Mouse (Mus musculus) mesoderm, embryonic 11.5 days (tissue): ENCODE results near the gene Itga2b.
"Not testable (repeated sequence)": the region's sequence is repeated elsewhere in the genome, so short reads cannot be mapped to it uniquely, and the experiment has no call there.

ENCODE experiments used
- DNase-seq: peaks from one replicate; pipeline ENCODE4 v3.0.0-alpha.2; 2012; ENCODE audit warnings: low read depth, low spot score

Itga2b gene

DNA sequence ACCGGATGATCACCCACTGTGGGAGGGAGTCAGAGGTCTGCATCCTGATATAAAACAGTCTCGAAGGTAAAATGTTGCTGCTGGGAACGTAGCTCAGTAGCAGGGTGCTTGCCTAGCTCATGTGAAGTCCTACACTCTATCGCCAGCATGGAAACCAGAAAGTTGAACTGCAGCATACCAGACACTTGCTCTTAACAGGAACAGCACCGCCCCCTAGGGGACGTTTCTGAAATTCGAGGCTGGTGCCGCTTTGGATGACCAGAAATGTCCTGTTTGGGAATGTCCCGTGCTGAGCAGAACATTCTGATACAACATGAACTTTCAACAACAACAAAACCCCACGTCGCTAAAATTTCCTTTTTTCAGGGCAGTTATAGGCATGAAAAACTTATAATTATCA, 58.2 kb downstream of the Itga2b start:
- peak; percentile 92 for DNase-seq

DNA sequence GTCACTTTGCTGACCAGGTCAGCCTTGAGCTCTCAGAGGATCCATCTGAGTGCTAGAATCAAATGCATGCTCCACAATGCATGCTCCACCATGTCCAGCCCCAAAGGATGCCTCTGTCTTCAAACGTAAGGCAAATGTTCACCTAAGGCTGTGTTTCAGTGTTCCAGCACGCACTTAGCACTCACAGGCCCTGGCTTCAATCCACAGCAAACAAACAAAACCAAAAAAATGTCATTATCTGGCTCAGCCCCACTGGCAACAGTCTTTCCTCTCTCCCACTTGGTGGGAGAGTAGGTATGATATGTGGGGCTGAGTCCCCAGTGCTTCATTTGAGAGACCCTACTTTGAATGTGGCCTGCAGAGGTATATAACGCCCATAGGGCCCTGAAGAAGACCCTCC, 58.9 kb downstream of the Itga2b start:
- DNase-seq, result no peak

DNA sequence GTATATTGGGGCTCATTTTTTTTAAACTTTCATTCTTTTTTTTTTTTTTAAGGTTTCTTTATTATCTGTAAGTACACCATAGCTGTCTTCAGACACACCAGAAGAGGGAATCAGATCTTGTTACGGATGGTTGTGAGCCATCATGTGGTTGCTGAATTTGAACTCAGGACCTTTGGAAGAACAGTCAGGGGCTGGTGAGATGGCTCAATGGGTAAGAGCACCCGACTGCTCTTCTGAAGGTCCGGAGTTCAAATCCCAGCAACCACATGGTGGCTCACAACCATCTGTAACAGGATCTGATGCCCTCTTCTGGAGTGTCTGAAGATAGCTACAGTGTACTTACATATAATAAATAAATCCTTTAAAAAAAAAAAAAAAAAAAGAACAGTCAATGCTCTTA, 59.6 kb downstream of the Itga2b start:
- not testable (repeated sequence) for DNase-seq

DNA sequence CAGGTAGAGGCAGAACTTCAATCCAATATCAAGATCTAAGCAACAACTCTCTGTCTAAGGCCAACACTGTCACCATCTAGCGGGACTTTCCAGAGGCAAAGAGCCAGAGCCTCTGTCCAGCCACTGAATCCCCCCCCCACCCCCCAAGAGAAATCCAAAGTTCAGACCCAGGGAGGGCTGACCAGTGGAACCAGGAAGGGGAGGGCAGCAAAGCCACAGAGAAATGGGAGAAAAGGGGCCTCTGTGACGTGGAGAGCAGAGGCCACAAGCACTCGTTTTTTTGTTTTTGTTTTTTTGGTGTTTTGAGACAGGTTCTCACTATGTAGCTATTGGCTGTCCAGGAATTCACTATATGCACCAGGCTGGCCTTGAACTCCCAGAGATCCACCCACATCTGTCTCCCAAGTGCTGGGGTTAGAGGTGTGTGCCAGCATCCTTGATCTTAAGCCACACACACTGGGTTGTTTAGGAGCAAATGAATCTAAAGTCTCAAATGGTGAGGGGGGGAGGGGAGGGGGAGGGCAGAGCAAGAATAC, 60.1 kb downstream of the Itga2b start:
- DNase-seq, result no peak

DNA sequence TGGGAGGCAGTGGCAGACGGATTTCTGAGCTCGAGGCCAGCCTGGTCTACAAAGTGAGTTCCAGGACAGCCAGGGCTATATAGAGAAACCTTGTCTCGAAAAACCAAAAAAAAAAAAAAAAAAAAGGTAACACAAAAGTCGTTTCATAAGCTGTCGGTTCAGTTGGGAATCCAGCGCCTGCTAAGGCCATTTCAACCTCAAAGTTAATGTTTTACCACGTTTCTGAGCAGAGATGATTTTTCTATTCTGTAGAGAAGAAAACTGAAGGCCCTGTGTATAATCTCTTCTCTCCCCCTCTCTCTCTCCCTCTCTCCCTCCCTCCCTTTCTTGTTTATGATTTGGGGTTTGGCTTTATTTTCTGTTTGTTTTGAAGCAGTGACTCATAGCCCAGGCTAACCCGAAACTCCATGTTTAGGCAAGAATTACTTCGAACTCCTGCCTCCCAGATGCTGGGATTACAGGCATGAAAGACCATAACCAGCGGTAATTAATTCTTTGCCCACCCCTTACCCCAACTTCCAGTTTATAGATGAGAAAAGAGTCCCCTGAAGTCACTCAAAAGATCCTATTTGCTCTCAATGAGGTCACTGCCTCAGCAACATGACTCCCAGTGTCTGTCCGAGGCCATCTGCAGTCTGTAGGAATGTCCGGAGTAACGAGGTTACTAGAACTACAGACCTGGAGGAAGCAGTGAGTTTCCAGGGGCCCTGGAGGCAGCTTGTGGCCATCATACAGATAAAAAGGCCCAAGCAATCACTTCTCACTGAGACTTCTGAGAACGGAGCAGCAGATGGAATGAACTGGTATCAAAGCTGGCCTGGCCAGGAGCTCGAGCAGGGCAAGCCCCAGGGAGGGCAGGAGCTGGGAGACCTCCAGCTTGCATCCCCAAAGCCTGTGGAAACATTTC, 60.8 kb downstream of the Itga2b start:
- no peak for DNase-seq

DNA sequence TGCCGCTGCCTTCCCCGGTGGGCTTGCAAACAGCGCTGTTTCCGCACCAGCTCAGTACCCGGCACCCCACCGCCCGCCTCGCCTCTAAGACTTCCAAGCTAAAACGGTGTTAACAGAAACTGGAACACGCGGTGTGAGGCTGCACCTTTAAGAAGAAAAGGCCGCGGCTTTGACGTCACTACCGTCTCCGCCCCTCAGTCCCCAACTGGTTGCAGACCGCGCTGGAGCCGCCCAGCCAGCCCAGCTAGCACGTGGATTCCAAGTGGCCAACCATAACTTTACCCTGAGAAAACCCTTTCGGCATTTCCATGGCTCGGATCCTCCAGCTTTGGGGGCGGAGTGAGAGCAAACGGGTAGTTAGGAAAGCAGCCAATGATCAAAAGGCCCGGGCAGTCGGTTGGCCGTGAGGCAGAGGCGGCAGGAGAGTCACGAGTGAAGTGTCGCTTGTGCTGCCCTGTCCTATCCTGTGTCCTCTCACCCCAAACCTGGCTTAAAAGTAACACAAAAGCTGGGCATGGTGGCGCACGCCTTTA, 61.5 kb downstream of the Itga2b start:
- DNase-seq, result peak; percentile 99

DNA sequence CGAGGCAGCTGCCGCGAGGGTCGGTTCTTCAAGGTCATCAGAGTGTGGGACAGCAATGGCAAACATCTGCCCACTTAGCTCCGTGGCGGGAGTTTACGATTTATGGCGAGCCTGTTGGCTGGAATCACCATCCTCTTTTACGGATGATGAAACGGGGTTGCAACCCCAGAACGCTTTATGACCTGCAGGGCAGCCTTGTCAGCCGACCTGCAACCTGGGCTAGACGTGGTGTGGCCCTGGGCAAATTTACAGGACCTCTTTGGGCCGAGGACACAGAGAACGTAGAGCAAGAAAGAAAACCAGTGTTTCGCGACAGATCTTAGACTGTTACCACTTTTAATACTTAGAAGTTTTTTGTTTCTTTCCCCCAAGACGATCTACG, 62.1 kb downstream of the Itga2b start, which contains the start of gene Slc25a39:
Slc25a39 (minus strand) TSS at position 113 of the 382 bp plus-strand sequence.
- DNase-seq, result no peak

DNA sequence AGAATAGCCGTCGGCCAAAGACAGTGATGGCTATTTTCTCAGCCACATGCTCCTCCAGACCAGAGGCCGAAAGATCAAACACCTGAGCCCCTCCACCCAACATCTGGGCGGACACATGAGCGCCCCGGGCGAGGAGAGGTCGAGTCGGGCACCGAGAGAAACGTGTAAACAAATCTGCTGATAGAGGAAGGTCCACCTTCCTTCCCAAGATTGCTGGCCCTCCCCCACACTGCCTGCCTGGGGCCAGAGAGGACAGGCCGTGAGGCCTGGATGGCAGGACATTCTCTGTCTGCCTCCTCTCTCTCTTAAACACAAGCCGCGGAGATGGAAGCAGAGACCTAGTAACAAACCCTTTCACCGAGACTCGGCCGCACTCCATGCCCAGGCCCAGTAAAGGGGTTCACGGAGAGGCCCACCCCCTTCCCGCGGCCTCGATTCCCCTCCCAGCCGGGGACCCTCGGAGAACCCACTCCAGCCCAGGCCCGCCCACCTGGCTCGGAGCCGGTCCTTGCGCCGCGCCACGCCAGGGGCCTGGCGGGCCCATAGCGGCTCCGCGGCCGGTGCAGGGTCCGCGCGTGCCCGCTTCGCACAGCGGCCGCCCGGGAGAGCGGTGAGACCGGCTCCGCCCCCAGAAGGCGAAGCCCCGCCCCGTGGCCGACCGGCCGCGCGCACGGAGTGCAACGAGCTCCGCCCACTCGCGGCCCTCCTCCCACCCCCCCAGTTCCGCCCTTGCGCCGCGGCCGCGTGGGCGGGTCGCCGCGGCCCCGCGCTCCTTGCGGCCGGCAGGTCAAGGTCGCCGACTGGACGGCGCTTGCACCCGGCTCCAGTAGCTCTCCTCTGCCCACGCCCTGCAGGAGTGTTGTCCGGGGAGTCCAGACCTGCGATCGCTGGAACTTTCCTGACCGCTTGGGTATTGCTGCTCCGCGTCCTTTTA, 62.8 kb downstream of the Itga2b start:
- DNase-seq, result peak; percentile 94

DNA sequence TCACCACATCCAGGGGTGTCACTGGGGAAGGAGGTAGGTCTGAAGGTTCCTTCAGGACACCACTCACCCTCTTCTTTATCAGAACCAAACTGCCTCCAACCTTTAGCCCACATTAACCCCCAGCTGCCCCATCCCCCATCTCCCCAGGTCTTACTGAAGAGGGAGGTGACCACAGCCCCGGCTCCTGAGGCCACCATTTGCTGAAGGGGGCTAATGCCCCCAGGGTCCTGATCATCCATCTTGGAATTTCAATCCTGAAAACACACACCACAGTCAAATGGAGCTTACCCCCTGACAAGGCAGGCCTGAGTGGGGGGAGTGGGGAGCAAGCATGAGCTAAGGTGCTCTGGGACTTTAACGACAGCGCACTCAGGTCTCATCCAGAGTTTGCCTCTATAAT, 63.5 kb downstream of the Itga2b start:
- no peak for DNase-seq

DNA sequence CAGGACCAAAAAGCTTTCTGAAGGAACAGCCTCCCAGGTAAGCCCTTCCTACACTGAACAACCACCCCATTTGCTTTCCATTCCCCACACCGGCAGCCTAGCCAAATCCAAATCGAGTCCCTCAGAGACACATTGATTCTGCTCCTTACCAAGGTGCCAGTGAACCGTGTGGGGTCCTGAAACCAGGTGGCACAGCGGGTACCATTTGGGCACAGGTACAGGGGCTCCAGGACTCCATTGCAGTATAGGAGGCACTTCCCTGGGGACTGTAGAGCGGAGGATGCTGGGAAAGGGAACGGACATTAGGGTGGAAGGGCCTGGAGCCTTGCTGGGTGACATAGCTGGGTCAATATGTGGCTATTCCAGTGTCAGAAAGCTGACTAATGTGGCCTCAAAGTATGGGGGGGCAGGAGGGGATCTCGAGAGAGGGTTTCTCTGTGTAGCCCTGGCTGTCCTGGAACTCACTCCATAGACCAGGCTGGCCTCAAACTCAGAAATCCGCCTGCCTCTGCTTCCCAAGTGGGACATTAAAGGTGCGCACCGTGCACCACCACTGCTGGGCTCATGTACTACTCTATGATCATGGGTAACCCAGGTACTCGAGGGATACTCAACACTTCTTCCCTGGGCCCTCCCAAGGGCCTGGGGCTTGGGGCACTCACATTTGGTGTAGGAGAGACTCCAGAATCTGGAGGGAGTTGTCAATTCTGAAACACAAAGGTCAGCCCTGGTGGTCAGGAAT, 64.2 kb downstream of the Itga2b start:
- no peak for DNase-seq

DNA sequence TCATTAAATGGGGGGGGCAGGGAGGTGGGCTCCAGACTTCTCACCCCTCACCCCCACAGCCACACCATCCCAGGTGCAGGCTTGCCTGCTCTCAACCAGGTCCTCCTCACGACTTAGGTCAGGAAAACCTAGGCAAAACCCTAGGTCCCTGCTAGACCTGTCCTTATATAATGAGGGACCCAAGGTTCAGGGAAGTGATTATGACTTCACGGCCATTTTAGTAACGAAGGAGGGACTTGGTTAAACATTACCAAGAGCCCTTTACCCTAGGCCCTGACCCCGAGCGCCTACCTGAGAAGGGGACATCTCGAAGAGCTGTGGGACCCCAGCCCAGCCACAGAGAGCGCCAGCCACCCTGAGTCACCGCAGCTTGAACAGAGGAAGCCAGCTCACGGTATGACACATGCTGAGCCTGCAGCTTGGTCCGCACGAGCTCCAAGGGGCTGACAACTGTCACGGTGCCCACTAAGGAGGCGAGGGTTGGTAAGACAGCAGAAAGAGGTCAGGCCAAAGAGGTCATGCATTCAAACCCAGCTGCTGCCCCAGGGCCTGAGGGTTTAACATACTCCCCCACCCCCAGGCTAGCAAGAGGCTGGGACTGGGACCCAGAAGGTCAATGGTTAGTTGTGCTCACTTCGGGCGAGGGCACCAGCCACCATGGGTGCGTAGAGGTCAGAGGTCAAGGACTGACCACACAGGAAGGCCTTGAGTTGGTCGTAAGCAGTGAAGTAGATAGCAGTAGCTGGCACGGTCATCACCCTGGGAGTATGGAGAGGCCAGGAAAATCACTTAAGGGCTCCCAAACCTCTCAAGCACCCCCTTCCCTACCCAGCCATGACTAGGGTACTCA, 65.5 kb downstream of the Itga2b start:
- DNase-seq, result no peak

DNA sequence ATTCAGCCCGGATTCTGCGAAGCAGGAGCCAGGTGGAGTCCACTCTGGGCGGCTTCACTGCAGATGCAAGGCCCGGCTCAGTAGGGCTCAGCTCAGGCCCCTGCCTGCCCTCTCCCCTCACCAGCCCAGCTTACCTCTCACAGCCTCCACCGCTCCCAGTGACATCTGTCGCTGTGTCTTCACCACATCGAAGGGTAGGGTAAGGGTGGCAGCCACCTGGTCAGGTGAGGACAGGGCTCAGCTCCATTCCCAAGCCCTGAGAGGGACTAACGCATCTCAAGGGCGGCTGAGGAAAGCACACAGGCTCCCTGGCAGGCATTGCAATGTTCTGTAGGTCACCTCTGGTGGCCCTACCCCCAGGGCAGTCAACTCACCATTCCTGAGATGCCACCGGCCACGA, 66.3 kb downstream of the Itga2b start:
- DNase-seq, result no peak
